Mouse (Mus musculus): ENCODE measurements around the gene Apobec1. TPM values are rescaled to one million over a fixed set of nuclear protein-coding genes. Genes with fewer than 3 reads are reported as not detected.

Gene Apobec1
- total RNA-seq, 2 experiments from 2014 or later = 87.4 to 151 TPM

Other genes starting within 250 kb of the Apobec1 start
- not detected in 2 replicates for gene Rimklb, start 103.7 kb downstream of the Apobec1 start, total RNA-seq (2015)
- gene Rimklb, start 103.7 kb downstream of the Apobec1 start, total RNA-seq (2017) = not detected in 2 replicates
- gene Mfap5, start 96.6 kb downstream of the Apobec1 start, total RNA-seq (2015) = not detected in 2 replicates
- not detected in 2 replicates for gene Mfap5, start 96.6 kb downstream of the Apobec1 start, total RNA-seq (2017)
- 0.07 TPM in 1 of 2 replicates, not detected in the other for gene Aicda, start 48.6 kb downstream of the Apobec1 start, total RNA-seq (2015)
- gene Aicda, start 48.6 kb downstream of the Apobec1 start, total RNA-seq (2017) = not detected in 2 replicates
- 0.62 and 1.7 TPM in 2 replicates for gene Gdf3, start 7.6 kb upstream of the Apobec1 start, total RNA-seq (2015)
- 0.40 TPM in 1 of 2 replicates, not detected in the other for gene Gdf3, start 7.6 kb upstream of the Apobec1 start, total RNA-seq (2017)
- gene Dppa3, start 24.0 kb upstream of the Apobec1 start, total RNA-seq (2015) = not detected in 2 replicates
- gene Dppa3, start 24.0 kb upstream of the Apobec1 start, total RNA-seq (2017) = not detected in 2 replicates
- not detected in 2 replicates for gene Nanog, start 105.0 kb upstream of the Apobec1 start, total RNA-seq (2015)
- gene Nanog, start 105.0 kb upstream of the Apobec1 start, total RNA-seq (2017) = not detected in 2 replicates
- 44.5 and 48.4 TPM in 2 replicates for gene Slc2a3, start 199.2 kb upstream of the Apobec1 start, total RNA-seq (2015)
- gene Slc2a3, start 199.2 kb upstream of the Apobec1 start, total RNA-seq (2017) = 51.4 and 63.5 TPM in 2 replicates
- 35.6 and 43.1 TPM in 2 replicates for gene Foxj2, start 217.5 kb upstream of the Apobec1 start, total RNA-seq (2015)
- 10.2 and 16.1 TPM in 2 replicates for gene Foxj2, start 217.5 kb upstream of the Apobec1 start, total RNA-seq (2017)